Mouse (Mus musculus): Measurements from ENCODE around the gene H2-Q7. TPM values are rescaled to one million over a fixed set of nuclear protein-coding genes. Genes with fewer than 3 reads are reported as not detected.
A peak's percentile ranks its signal among the peaks of the same experiment; 100 is the strongest.
"Not testable (repeated sequence)": the region's sequence is repeated elsewhere in the genome, so short reads cannot be mapped to it uniquely, and the experiment has no call there.

Gene H2-Q7
- total RNA-seq (2021): 1 to 10 TPM; 1.3 to 1.9 TPM
- long read RNA-seq, experiment 1: 0 reads
- long read RNA-seq, experiment 2: 0 reads

DNA sequence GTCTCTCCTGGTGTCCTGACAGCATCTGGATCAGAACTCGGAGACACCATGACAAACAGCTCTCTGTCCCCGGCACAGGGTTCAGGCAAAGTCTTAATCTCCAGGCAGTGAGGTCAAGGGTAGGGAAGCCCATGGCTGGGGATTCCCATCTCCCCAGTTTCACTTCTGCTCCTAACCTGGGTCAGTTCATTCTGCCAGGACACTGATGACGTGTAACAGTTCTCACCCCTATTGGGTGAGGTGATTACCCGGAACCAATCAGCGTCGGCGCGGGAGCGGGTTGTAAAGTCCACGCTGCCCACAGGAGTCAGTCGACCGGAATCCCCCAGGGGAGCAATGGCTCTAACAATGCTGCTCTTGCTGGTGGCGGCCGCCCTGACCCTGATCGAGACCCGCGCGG lies at the start of gene H2-Q7:
H2-Q7 (plus strand) TSS at position 271 of the 400 bp plus-strand sequence.
- intact Hi-C loops (cut with DNase I): not testable (repeated sequence)
- DNase-seq: peak; percentile 70 to 87

DNA sequence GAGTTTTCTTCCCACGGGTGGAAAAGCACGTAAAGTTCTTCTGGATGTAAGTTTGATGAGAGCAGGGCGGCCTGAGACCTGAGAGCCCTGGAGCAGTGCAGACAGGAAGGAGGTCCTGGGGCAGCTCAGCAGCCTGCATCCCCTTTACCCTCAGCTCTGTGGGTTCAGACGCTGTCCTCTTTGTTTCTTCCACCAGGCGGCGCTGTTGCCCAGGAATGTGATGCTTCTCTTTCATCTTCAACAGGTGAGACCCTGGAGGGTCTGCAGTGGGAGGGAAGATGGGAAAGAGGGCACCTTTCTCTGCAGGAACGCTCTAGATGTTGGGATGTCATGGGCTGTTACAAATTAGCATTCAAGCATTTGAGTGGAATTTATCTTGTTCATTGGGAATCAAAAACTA lies 49.2 kb upstream of the H2-Q7 start:
- intact Hi-C loops (cut with DNase I): not testable (repeated sequence)
- peak; percentile 8 to 38 for DNase-seq

DNA sequence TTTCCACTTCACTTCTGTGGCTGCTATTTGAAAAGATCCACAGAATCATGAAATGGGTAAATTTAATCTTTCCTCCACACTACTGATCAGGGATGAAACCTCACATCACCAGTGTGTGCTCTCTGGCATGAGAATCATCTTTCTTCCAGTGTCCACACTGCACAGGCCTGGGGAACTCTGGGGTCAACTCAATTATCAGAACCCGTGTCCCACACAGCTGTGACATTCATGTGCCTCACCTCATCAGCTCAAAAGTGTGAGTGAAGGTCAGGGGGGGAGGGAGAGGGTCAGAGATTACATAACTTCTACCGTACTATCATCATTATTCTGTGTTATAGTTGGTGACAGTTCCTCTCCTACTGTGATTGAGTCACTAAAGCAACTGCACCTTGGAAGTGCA lies 46.3 kb upstream of the H2-Q7 start:
- DNase-seq; intact Hi-C loops (cut with DNase I): not testable (repeated sequence)

DNA sequence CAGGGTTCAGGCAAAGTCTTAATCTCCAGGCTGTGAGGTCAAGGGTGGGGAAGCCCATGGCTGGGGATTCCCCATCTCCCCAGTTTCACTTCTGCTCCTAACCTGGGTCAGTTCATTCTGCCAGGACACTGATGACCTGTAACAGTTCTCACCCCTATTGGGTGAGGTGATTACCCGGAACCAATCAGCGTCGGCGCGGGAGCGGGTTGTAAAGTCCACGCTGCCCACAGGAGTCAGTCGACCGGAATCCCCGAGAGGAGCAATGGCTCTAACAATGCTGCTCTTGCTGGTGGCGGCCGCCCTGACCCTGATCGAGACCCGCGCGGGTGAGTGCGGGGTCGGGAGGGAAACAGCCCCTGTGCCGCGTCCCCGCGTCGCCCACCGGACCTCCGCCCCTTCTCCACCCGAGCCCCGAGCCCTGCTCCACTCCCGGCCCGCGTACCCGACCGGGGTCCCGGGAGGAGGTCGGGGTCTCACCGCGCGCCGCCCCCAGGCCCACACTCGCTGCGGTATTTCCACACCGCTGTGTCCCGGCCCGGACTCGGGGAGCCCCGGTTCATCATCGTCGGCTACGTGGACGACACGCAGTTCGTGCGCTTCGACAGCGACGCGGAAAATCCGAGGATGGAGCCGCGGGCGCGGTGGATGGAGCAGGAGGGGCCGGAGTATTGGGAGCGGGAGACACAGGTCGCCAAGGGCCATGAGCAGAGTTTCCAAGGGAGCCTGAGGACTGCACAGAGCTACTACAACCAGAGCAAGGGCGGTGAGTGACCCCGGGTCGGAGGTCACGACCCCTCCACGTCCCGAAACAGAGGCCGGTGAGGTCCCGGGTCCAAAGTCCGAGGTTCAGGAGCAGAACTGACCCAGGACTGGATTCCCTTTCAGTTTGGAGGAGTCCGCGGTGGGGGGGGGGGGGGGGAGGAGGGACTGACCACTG lies 44.8 kb upstream of the H2-Q7 start:
- DNase-seq; intact Hi-C loops (cut with DNase I): not testable (repeated sequence)

DNA sequence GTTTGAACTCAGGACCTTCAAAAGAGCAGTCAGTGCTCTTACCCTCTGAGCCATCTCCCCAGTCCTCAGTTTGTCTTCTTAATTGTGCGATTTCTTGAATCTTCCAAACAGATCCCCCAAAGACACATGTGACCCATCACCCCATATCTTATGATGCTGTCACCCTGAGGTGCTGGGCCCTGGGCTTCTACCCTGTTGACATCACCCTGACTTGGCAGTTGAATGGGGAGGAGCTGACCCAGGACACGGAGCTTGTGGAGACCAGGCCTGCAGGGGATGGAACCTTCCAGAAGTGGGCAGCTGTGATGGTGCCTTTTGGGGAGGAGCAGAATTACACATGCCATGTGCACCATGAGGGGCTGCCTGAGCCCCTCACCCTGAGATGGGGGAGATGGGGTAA lies 42.0 kb upstream of the H2-Q7 start:
- intact Hi-C loops (cut with DNase I); DNase-seq: not testable (repeated sequence)

DNA sequence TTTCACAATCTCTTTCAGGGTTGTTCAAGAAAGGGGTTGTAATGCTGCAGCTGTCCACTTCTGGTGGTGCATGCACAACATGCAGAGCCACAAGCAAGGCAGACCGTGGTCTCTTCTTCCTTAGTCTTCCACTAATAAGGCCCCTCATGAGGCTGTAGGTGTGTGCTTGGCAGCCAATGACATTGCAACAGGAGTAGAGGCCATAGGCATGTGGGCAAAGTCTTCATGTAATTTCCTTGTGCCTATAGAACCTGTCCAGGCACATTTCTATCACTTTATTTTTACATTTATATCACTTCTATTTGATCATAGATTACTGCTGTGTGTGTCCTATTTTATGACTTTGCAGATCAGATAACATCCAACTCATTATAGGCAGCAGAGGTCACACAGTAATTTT lies 25.9 kb upstream of the H2-Q7 start:
- intact Hi-C loops (cut with DNase I); DNase-seq: not testable (repeated sequence)

DNA sequence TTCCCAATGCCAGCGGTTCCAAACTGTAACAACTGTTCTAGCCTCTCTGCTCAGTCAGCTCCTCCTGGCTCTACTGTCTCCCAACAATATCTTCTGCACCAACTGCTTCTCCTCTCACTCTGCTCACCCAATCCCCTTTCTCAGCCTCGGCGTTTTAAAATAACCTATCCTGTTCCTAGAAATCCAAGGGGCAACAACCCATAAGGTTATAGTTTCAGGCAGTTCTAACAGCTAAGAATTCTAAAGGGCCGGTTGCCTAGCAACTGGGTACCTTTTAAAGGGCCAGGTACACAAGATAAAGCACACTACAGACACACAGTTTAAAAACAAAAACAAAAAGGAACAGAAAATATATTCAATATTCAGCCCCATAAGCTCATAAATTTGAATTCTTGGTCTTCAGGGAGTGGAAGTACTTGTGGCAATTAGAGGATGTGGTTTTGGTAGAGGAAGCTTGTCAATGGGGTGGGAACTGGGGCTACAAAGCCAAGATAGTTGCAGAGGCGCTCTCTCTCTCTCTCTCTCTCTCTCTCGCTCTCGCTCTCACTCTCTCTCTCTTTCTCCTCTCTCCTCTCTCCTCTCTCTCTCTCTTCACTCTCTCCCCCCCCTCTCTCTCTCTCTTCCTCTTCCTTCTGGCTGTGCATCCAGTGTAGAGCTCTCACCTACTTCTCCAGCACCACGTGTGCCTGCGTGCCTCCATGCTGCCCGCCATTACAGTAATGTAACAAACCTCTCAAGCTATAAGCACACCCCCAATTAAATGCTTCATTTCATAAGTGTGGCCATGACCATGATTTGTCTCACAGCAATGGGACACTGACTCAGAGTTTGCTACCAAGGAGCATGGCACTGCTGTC lies 23.5 kb upstream of the H2-Q7 start:
- DNase-seq; intact Hi-C loops (cut with DNase I): not testable (repeated sequence)

DNA sequence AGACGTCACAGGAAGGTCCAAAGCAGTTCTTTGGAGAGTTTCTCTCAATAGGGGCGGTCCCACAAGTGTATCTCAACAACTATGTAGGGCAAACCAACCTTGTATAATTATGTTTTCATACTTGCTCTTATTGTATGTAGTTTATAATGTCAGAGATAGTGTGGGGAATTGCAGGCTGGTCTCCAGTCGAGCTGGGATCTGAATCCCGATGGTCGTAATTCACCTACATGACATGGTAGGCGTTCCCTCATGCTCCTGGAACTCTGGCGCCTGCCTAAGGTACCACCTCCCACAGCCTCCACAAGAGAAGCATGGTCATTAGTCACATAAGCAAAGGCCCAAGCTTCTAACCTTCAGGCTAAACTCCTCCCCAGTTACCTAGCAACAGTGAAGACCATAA lies 20.2 kb upstream of the H2-Q7 start:
- DNase-seq: no peak
- intact Hi-C loops (cut with DNase I): no loop called here

DNA sequence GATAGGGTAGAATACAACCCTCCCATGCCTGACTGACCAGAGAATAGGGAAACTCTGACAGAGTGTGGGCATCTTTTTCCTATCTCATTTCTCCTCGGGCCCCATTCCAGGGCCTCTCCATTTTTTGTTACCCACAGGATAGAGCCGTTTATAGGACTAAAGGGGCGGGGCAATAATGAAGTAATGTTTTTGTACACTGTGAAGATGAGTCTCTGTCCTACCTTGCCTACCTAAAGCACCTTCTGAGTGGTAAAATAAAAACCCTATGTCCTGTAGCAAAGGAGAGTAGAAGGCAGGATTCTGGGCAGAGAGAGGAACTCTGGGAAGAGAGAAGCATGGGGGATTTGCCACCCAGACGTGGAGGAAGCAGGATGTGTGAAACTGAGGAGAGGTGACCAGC lies 19.4 kb upstream of the H2-Q7 start:
- intact Hi-C loops (cut with DNase I); DNase-seq: not testable (repeated sequence)

DNA sequence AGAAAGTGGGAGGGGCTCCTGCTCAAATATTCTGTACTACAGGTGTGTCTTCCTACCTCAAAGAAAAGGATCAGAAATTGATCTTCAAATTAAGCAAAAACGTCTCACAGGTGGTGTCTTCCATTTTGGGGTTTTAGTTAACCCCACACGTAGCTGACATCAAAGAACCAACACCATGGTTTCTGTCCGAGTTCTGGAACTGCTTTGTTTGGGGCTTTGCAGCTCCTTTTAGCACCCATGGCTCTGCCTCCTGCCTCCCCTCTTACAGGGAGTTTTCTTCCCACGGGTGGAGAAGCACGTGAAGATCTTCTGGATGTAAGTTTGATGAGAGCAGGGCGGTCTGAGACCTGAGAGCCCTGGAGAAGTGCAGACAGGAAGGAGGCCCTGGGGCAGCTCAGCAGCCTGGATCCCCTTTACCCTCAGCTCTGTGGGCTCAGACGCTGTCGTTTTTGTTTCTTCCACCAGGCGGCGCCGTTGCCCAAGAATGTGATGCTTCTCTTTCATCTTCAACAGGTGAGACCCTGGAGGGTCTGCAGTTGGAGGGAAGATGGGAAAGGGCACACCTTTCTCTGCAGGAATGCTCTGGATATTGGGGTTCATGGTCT lies 18.6 kb upstream of the H2-Q7 start:
- peak in 1 of 2 experiments; percentile 13 for DNase-seq
- intact Hi-C loops (cut with DNase I): not testable (repeated sequence)

DNA sequence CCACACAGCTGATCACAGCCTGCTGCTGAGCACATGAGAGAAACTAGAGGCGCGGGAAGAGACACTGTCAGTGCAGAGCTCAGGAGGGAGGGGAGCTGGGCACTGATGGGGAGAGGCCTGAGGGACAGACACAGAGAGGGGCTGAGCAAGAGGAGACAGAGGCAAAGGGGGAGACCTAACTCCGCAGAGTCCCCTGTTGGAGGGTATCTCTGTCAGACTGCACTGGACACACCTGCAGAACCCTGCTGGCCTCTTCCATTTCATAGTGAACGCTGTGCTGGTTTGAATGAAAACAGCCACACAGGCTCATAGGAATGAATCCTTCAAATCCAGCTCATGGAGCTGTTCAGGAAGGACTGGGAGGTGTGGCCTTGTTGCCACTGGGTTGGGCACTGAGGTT lies 17.6 kb upstream of the H2-Q7 start:
- DNase-seq; intact Hi-C loops (cut with DNase I): not testable (repeated sequence)

DNA sequence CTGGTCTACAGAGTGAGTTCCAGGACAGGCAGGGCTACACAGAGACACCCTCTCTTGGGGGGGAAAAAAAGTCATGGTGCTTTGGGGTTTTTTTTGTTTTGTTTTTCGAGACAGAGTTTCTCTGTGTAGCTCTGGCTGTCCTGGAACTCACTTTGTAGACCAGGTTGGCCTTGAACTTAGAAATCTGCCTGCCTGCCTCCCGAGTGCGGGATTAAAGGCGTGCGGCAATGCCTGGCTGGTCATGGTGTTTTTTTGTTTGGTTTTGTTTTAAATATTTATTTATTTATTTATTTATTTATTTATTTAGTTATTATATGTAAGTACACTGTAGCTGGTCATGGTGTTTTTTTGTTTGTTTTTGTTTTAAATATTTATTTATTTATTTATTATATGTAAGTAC lies 16.6 kb upstream of the H2-Q7 start:
- intact Hi-C loops (cut with DNase I); DNase-seq: not testable (repeated sequence)

DNA sequence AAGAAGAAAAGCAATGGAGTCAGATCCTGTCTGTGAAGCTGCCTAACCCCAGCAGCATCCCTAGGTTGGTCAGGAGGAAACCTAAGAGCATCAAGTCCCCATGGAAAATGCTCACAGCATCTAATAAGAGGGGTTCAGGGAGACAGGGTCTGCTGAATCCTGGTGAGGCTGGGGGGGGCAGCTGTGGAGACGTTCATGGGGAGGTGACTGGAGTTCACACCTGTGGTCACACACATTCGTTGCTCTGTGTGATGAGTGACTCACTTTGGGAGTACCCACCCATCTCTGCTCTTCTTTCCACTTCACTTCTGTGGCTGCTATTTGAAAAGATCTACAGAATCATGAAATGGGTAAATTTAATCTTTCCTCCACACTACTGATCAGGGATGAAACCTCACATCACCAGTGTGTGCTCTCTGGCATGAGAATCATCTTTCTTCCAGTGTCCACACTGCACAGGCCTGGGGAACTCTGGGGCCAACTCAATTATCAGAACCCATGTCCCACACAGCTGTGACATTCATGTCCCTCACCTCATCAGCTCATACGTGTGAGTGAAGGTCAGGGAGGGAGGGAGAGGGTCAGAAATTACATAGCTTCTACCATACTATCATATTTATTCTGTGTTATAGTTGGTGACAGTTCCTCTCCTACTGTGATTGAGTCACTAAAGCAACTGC lies 15.7 kb upstream of the H2-Q7 start:
- intact Hi-C loops (cut with DNase I); DNase-seq: not testable (repeated sequence)

DNA sequence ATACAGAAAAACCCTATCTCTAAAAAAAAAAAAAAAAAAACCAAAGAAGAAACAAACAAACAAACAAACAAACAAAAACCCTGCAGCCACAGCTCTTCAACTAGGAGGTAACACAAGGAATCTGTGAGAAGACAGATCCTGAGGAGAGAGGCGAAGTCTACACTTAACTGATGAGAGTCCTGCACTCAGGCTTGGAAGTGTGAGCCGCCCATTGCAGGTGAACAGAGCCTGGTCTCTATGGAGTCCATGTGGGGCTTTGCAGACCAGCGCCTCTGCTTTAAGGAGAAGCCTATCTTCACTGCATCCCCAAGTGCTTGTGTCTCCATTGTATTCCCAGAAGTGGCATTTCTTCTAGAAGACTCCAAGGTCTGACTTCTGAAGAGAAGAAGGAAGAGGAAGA lies 14.8 kb upstream of the H2-Q7 start:
- intact Hi-C loops (cut with DNase I); DNase-seq: not testable (repeated sequence)

DNA sequence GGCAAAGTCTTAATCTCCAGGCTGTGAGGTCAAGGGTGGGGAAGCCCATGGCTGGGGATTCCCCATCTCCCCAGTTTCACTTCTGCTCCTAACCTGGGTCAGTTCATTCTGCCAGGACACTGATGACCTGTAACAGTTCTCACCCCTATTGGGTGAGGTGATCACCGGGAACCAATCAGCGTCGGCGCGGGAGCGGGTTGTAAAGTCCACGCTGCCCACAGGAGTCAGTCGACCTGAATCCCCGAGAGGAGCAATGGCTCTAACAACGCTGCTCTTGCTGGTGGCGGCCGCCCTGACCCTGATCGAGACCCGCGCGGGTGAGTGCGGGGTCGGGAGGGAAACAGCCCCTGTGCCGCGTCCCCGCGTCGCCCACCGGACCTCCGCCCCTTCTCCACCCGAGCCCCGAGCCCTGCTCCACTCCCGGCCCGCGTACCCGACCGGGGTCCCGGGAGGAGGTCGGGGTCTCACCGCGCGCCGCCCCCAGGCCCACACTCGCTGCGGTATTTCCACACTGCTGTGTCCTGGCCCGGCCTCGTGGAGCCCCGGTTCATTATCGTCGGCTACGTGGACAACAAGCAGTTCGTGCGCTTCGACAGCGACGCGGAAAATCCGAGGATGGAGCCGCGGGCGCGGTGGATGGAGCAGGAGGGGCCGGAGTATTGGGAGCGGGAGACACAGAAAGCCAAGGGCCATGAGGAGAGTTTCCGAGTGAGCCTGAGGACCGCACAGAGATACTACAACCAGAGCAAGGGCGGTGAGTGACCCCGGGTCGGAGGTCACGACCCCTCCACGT lies 14.1 kb upstream of the H2-Q7 start, which contains the start of gene H2-Q6:
H2-Q6 (plus strand) TSS at position 227 of the 793 bp plus-strand sequence.
- intact Hi-C loops (cut with DNase I): not testable (repeated sequence)
- DNase-seq: peak; percentile 32 to 47

DNA sequence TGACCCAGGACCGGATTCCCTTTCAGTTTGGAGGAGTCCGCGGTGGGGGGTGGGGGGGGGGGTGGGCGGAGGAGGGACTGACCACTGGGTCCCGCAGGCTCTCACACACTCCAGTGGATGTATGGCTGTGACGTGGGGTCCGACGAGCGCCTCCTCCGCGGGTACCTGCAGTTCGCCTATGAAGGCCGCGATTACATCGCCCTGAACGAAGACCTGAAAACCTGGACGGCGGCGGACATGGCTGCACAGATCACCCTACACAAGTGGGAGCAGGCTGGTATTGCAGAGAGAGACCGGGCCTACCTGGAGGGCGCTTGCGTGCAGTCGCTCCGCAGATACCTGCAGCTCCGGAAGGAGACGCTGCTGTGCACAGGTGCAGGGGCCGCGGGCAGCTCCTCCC lies 13.5 kb upstream of the H2-Q7 start:
- intact Hi-C loops (cut with DNase I): not testable (repeated sequence)
- peak in 1 of 2 experiments; percentile 12 for DNase-seq

DNA sequence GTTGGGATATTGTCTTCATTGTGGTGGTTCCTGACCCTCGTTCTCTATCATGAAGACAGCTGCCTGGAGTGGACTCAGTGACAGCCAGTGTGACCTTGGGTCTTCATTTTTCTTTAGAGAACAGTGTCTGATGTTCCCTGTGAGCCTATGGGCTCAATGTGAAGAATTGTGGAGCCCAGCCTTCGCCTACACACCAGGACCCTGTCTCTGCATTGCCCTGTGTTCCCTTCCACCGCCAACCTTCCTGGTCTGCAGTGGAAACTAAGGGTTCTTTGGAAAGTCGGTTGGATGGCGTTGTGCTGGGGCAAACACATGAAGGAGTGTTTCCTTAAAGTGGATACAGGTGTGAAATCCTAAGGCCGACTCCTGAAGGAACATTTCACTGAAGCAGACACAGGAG lies 10.1 kb upstream of the H2-Q7 start:
- intact Hi-C loops (cut with DNase I); DNase-seq: not testable (repeated sequence)

DNA sequence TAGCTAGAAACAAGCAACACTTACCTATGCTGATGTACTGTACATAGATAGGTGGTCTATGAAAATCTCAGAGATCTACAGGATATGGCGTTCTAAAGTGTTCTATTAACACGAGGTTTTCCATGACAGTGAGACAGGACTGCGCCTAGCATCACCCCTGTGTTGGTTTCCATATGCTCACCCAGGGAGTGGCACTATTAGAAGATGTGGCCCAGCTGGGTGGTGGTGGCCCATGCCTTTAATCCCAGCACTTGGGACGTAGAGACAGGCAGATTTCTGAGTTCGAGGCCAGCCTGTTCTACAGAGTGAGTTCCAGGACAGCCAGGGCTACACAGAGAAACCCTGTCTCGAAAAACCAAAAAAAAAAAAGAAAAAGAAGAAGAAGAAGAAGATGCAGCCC lies 8.3 kb upstream of the H2-Q7 start:
- DNase-seq; intact Hi-C loops (cut with DNase I): not testable (repeated sequence)

DNA sequence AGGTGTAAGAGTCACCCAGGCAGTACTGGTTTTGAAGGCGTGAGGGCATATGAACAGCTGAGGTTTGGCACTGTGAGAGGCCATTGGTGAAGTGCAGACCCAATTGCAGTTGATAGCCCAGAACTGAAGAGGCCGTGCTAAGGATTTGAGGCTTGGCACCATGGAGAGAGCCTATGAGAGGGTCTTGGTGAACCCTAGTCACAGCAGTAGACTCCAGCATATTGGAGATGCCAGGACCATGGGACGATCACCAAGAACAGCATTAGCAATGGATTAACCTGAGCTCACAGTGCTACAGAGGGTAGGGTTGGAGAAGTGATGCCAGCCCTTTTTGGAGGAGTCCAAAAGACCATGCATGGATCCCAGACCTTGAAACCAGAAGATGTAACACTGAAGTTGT lies 6.8 kb upstream of the H2-Q7 start:
- intact Hi-C loops (cut with DNase I); DNase-seq: not testable (repeated sequence)

Measured in heart, postnatal 14 days (tissue).